Mouse (Mus musculus) lung, postnatal 0 days (tissue): ENCODE measurements at regions not wholly inside any gene's neighbourhood (a gene's known extent, or its start where the extent isn't known, plus 50 kb on each side); places are given as distances from the start of the nearest gene placed in this dataset.

Experiments used
- CTCF ChIP-seq: IDR thresholded peaks from 2 replicates; pipeline ENCODE4 v1.5.1; 2016; ENCODE audit warnings: antibody characterized with exemption, mild to moderate bottlenecking
- EP300 ChIP-seq: IDR thresholded peaks from 2 replicates; pipeline ENCODE4 v1.6.1; 2016; ENCODE audit warnings: antibody characterized with exemption, mild to moderate bottlenecking, control low read depth

DNA sequence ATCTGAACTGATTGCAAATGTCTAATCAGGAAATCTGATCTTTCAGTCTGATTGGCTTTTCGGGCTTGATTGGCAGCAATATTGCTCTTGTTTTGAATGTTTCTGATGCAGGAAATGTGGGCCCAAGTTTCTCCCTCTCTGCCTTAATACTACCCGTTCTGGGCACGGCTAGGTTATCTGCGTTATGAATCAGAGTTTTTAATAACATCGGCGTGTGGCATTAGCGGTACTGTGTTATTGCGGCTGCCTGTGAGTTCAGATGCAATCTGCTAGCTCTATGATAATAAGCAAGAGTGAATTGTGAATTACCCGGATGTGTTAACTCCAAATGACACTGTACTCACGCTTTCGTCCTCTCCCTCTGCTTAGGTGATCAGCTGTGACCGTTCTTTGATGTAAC, 316.2 kb upstream of the Kif2a start:
- no peak for TF ChIP-seq CTCF
- no peak for TF ChIP-seq EP300
